ENCODE assay signal across 35 mouse cellular contexts in genomic region chr14:54746038-54746437, GRCm38 (mm10). TPM values are rescaled to one million over a fixed set of nuclear protein-coding genes. Genes with fewer than 3 reads are reported as not detected.
DNase-seq lines count a peak whose midpoint lies in the region; ATAC-seq and TF ChIP-seq lines count a peak whose summit lies in the region.
"Had no signal": no experiment of that assay in that cellular context is flagged by ENCODE, and none has a peak within 500 bp of the region (broad histone marks: within the 10 kb centered on the region; RNA-seq: fewer than 3 reads in every experiment).

No protein-coding gene starts in this region.

- H3K9me3 ChIP-seq in intestine, embryonic 14.5 days (ENCODE audit: control insufficient read depth, low read length) = no peaks in the 10 kb centered on the region
- H3K9me3 ChIP-seq in intestine, postnatal 0 days (ENCODE audit: control insufficient read depth) = no peaks in the 10 kb centered on the region
- H3K9me3 ChIP-seq in MEL (replicated peaks; ENCODE audit: insufficient read depth, low read length) = no peaks in the 10 kb centered on the region
- H3K9me3 ChIP-seq in intestine, embryonic 15.5 days = no peaks in the 10 kb centered on the region
- H3K9me3 ChIP-seq in heart, embryonic 10.5 days = no peaks in the 10 kb centered on the region
- H3K9me3 ChIP-seq: heart, embryonic 15.5 days; limb, embryonic 13.5 days; liver, embryonic 15.5 days; lung, embryonic 15.5 days; megakaryocyte, embryonic 14.5 days; midbrain, embryonic 13.5 days; neural tube, embryonic 15.5 days had no signal

- peak; percentile 47; the same call in 1 of the 2 replicates for ATAC-seq in intestine, embryonic 14.5 days (replicated peaks; ENCODE audit: low FRiP score, low TSS enrichment, low read depth)
- ATAC-seq in intestine, postnatal 0 days = no peak
- ATAC-seq in intestine, embryonic 15.5 days = peak; percentile 59
- ATAC-seq: activated CD4-positive, CD25-positive, alpha-beta regulatory T cell, adult 4 months; forebrain, embryonic 14.5 days; midbrain, embryonic 13.5 days had no signal

- TF ChIP-seq POLR2A in MEL (IDR thresholded peaks at IDR 0.05; ENCODE audit: control insufficient read depth in 1 of 2, insufficient read depth in 1 of 2, low read depth in 1 of 2, low read length in 2 of 2, poor library complexity in 1 of 2) = no peak
- TF ChIP-seq POLR2A in small intestine, adult 2 months (IDR thresholded peaks at IDR 0.05; ENCODE audit: low read depth, low read length) = no peak

- intact Hi-C loops in heart, postnatal 36 days (cut with DNase I) = no loop called here

- no peak for TF ChIP-seq CTCF in intestine, postnatal 0 days (IDR thresholded peaks at IDR 0.05; ENCODE audit: low read depth)
- no peak for TF ChIP-seq CTCF in MEL (IDR thresholded peaks at IDR 0.05 in 2 of 3, conservative IDR thresholded peaks at IDR 0.05 in 1 of 3; ENCODE audit: control insufficient read depth in 1 of 3, insufficient read depth in 1 of 3, low read depth in 2 of 3, low read length in 3 of 3, poor library complexity in 1 of 3, severe bottlenecking in 1 of 3)
- no peak for TF ChIP-seq CTCF in small intestine, adult 2 months (IDR thresholded peaks at IDR 0.05; ENCODE audit: extremely low read depth, insufficient read length, insufficient replicate concordance, low read depth, low read length)

- peak; percentile 23 to 58; a peak in 2 of 4 replicates for TF ChIP-seq EP300 in MEL (IDR thresholded peaks at IDR 0.05; ENCODE audit: low read depth in 1 of 2, low read length in 2 of 2)

- H3K36me3 ChIP-seq in intestine, embryonic 14.5 days (ENCODE audit: control insufficient read depth, insufficient read depth, low read length) = no peaks in the 10 kb centered on the region
- peaks cover 8% of the 10 kb centered on the region; the same call in 1 of the 2 replicates for H3K36me3 ChIP-seq in intestine, postnatal 0 days (ENCODE audit: control insufficient read depth, insufficient read depth)
- H3K36me3 ChIP-seq in MEL (ENCODE audit: control insufficient read depth in 1 of 2, insufficient read depth in 2 of 2, low read length in 2 of 2) = peaks cover 0 to 21% of the 10 kb centered on the region in 2 experiments; a peak in 2 of 4 replicates
- H3K36me3 ChIP-seq in intestine, embryonic 15.5 days = no peaks in the 10 kb centered on the region
- H3K36me3 ChIP-seq in small intestine, adult 2 months (ENCODE audit: control insufficient read depth, insufficient read depth, low read length) = peaks cover 15% of the 10 kb centered on the region; the same call in 1 of the 2 replicates
- H3K36me3 ChIP-seq in heart, embryonic 10.5 days = no peaks in the 10 kb centered on the region
- H3K36me3 ChIP-seq: heart, embryonic 15.5 days; limb, embryonic 13.5 days; liver, embryonic 15.5 days; lung, embryonic 15.5 days; midbrain, embryonic 13.5 days; neural tube, embryonic 15.5 days had no signal

- H3K9ac ChIP-seq in intestine, embryonic 14.5 days (ENCODE audit: low read length) = no peak overlapping the region
- no peak overlapping the region for H3K9ac ChIP-seq in intestine, postnatal 0 days (ENCODE audit: low read depth, low read length)
- no peak overlapping the region for H3K9ac ChIP-seq in MEL (ENCODE audit: control insufficient read depth, low read depth, low read length, poor library complexity, severe bottlenecking)
- no peak overlapping the region for H3K9ac ChIP-seq in intestine, embryonic 15.5 days
- H3K9ac ChIP-seq: heart, embryonic 15.5 days; hindbrain, embryonic 14.5 days; limb, embryonic 13.5 days; liver, embryonic 15.5 days; lung, embryonic 15.5 days; midbrain, embryonic 13.5 days; neural tube, embryonic 15.5 days had no signal

- no peaks in the 10 kb centered on the region for H3K79me2 ChIP-seq in MEL (ENCODE audit: control insufficient read depth, insufficient read depth, low read length, poor library complexity)

- H3K4me3 ChIP-seq in intestine, embryonic 14.5 days (ENCODE audit: low read depth, low read length) = no peak overlapping the region
- no peak overlapping the region for H3K4me3 ChIP-seq in intestine, postnatal 0 days (ENCODE audit: low read depth, low read length)
- H3K4me3 ChIP-seq in MEL (ENCODE audit: control insufficient read depth in 1 of 2, insufficient read depth in 1 of 2, low read depth in 2 of 2, low read length in 2 of 2) = no peak overlapping the region
- no peak overlapping the region for H3K4me3 ChIP-seq in intestine, embryonic 15.5 days (replicated peaks)
- no peak overlapping the region for H3K4me3 ChIP-seq in small intestine, adult 2 months (ENCODE audit: low read depth, low read length)
- no peak overlapping the region for H3K4me3 ChIP-seq in heart, embryonic 10.5 days
- H3K4me3 ChIP-seq: heart, embryonic 15.5 days; limb, embryonic 13.5 days; liver, embryonic 15.5 days; lung, embryonic 15.5 days; megakaryocyte, embryonic 14.5 days; midbrain, embryonic 13.5 days; neural tube, embryonic 15.5 days had no signal

- H3K27me3 ChIP-seq in intestine, embryonic 14.5 days (replicated peaks; ENCODE audit: control insufficient read depth, insufficient read depth, low read length) = no peaks in the 10 kb centered on the region
- no peaks in the 10 kb centered on the region for H3K27me3 ChIP-seq in intestine, postnatal 0 days (replicated peaks; ENCODE audit: control insufficient read depth, insufficient read depth, low read length)
- H3K27me3 ChIP-seq in MEL (ENCODE audit: control insufficient read depth in 1 of 2, insufficient read depth in 2 of 2, low read length in 2 of 2) = no peaks in the 10 kb centered on the region
- H3K27me3 ChIP-seq in intestine, embryonic 15.5 days (replicated peaks) = no peaks in the 10 kb centered on the region
- no peaks in the 10 kb centered on the region for H3K27me3 ChIP-seq in small intestine, adult 2 months (ENCODE audit: control insufficient read depth, insufficient read depth, low read length)
- no peaks in the 10 kb centered on the region for H3K27me3 ChIP-seq in heart, embryonic 10.5 days (ENCODE audit: insufficient read depth, poor library complexity, severe bottlenecking)
- H3K27me3 ChIP-seq: heart, embryonic 15.5 days; limb, embryonic 13.5 days; liver, embryonic 15.5 days; lung, embryonic 15.5 days; midbrain, embryonic 13.5 days; neural tube, embryonic 15.5 days had no signal

- no peak overlapping the region for H3K4me2 ChIP-seq in intestine, embryonic 14.5 days (ENCODE audit: low read length)
- no peak overlapping the region for H3K4me2 ChIP-seq in intestine, postnatal 0 days (replicated peaks; ENCODE audit: low read depth)
- no peak overlapping the region for H3K4me2 ChIP-seq in intestine, embryonic 15.5 days (replicated peaks)
- H3K4me2 ChIP-seq: heart, embryonic 15.5 days; hindbrain, embryonic 14.5 days; limb, embryonic 13.5 days; liver, embryonic 15.5 days; lung, embryonic 15.5 days; midbrain, embryonic 13.5 days; neural tube, embryonic 15.5 days had no signal

- no peak for DNase-seq in intestine, embryonic 14.5 days (ENCODE audit: low spot score)
- DNase-seq in MEL (ENCODE audit: low read depth, low spot score) = peak; percentile 81
- DNase-seq in heart, postnatal 36 days = no peak
- no peak for DNase-seq in heart, embryonic 10.5 days (ENCODE audit: low spot score)
- DNase-seq: adrenal gland, adult 8-10 months; cerebellum, adult 11 months; cerebellum, adult 9-10 months; cerebellum, postnatal 36 days; heart, postnatal 4 days; kidney, adult 8-10 months; kidney, postnatal 4 days; lung, postnatal 36 days; retina, postnatal 1 day; right cerebral cortex, postnatal 14 days; thymus, adult 2 months; thymus, postnatal 4 days had no signal

- no peaks in the 10 kb centered on the region for H3K4me1 ChIP-seq in intestine, embryonic 14.5 days (replicated peaks; ENCODE audit: control insufficient read depth, insufficient read depth, low read length)
- H3K4me1 ChIP-seq in intestine, postnatal 0 days (replicated peaks; ENCODE audit: control insufficient read depth, insufficient read depth, low read length) = peaks cover 11% of the 10 kb centered on the region
- H3K4me1 ChIP-seq in MEL (ENCODE audit: control insufficient read depth in 1 of 2, insufficient read depth in 2 of 2, low read length in 2 of 2) = peaks cover 9 to 37% of the 10 kb centered on the region in 2 experiments
- H3K4me1 ChIP-seq in intestine, embryonic 15.5 days (replicated peaks) = peaks cover 7% of the 10 kb centered on the region; the same call in 1 of the 2 replicates
- peaks cover 34% of the 10 kb centered on the region for H3K4me1 ChIP-seq in small intestine, adult 2 months (ENCODE audit: control insufficient read depth, insufficient read depth, insufficient read length, low read length)
- H3K4me1 ChIP-seq in heart, embryonic 10.5 days = peaks cover 24% of the 10 kb centered on the region
- H3K4me1 ChIP-seq: lung, embryonic 15.5 days; midbrain, embryonic 13.5 days; neural tube, embryonic 15.5 days had no signal

- 82% methylated on average over 9 of the region's 9 CpGs for WGBS in intestine, embryonic 14.5 days
- 46% methylated on average over 9 of the region's 9 CpGs for WGBS in intestine, postnatal 0 days
- WGBS in intestine, embryonic 15.5 days = 69% methylated on average over 9 of the region's 9 CpGs
- 27% methylated on average over 9 of the region's 9 CpGs for WGBS in small intestine, adult 2 months
- 56% methylated on average over 9 of the region's 9 CpGs for whole genome bisulfite sequencing in heart, embryonic 10.5 days

- no peak overlapping the region for H3K27ac ChIP-seq in intestine, embryonic 14.5 days (ENCODE audit: low read depth)
- no peak overlapping the region for H3K27ac ChIP-seq in intestine, postnatal 0 days (ENCODE audit: low read depth, low read length)
- no peak overlapping the region for H3K27ac ChIP-seq in MEL (ENCODE audit: control insufficient read depth, low read depth, low read length)
- H3K27ac ChIP-seq in intestine, embryonic 15.5 days = no peak overlapping the region
- H3K27ac ChIP-seq in small intestine, adult 2 months (ENCODE audit: insufficient read depth, low read depth, low read length) = 0 out of 2 replicates have a peak overlapping the region, but pooled peaks have one; percentile 16
- H3K27ac ChIP-seq in heart, embryonic 10.5 days = no peak overlapping the region
- H3K27ac ChIP-seq: heart, embryonic 15.5 days; hindbrain, embryonic 14.5 days; kidney, postnatal 0 days; limb, embryonic 13.5 days; liver, embryonic 15.5 days; lung, embryonic 15.5 days; midbrain, embryonic 13.5 days; neural tube, embryonic 15.5 days had no signal

- no peak for TF ChIP-seq RAD21 in MEL (IDR thresholded peaks at IDR 0.05; ENCODE audit: low read depth, low read length)

RNA-seq across cellular contexts. Expression of gene Cebpe, which starts 34.1 kb away (rescaled TPM):
- 0.28 TPM in 1 of 2 replicates, not detected in the other for polyA plus RNA-seq in intestine, embryonic 14.5 days (2014; fragmentation: Nextera tagmentation; extraction: Ambion mirVana)
- polyA plus RNA-seq in intestine, postnatal 0 days (2015; fragmentation: Nextera tagmentation; extraction: Ambion mirVana) = not detected in 2 replicates
- not detected in 2 replicates for total RNA-seq in MEL (2012; rRNA removed)
- polyA plus RNA-seq in MEL (2012; ENCODE audit: insufficient read depth in 1 of 2, insufficient read length in 2 of 2, low read depth in 1 of 2, low replicate concordance in 2 of 2, missing spikeins in 1 of 2) = under 1 TPM in 1 of 2 experiments, not detected in 1; 0.32 TPM
- polyA plus RNA-seq in intestine, embryonic 15.5 days (2015; fragmentation: Nextera tagmentation; extraction: Ambion mirVana) = 0.19 and 0.21 TPM in 2 replicates
- polyA plus RNA-seq in small intestine, adult 2 months (2012; rRNA removed) = 4.2 and 4.4 TPM in 2 replicates
- not detected for total RNA-seq in heart, postnatal 36 days (2021)
- not detected in 2 replicates for polyA plus RNA-seq in heart, embryonic 10.5 days (2016; fragmentation: Nextera tagmentation; extraction: Ambion mirVana)
- total RNA-seq: adrenal gland, adult 8-10 months; gastrocnemius, adult 8-10 months; heart, postnatal 4 days; layer of hippocampus, adult 8-10 months; layer of hippocampus, postnatal 25 days; left cerebral cortex, adult 8-10 months; left cerebral cortex, postnatal 36 days had no signal
- polyA plus RNA-seq: activated CD4-positive, CD25-positive, alpha-beta regulatory T cell, adult 4 months; forebrain, embryonic 14.5 days; hindbrain, embryonic 14.5 days; kidney, postnatal 0 days; limb, embryonic 13.5 days; lung, embryonic 15.5 days; midbrain, embryonic 13.5 days had no signal

RNA-seq across cellular contexts. Expression of gene Slc7a8, which starts 35.7 kb away (rescaled TPM):
- polyA plus RNA-seq in intestine, embryonic 14.5 days (2014; fragmentation: Nextera tagmentation; extraction: Ambion mirVana) = 24.0 and 26.7 TPM in 2 replicates
- 34.2 and 36.9 TPM in 2 replicates for polyA plus RNA-seq in intestine, postnatal 0 days (2015; fragmentation: Nextera tagmentation; extraction: Ambion mirVana)
- total RNA-seq in MEL (2012; rRNA removed) = 0.07 and 0.08 TPM in 2 replicates
- polyA plus RNA-seq in MEL (2012; ENCODE audit: insufficient read depth in 1 of 2, insufficient read length in 2 of 2, low read depth in 1 of 2, low replicate concordance in 2 of 2, missing spikeins in 1 of 2) = under 1 TPM in 1 of 2 experiments, not detected in 1; 0.29 TPM
- polyA plus RNA-seq in intestine, embryonic 15.5 days (2015; fragmentation: Nextera tagmentation; extraction: Ambion mirVana) = 30.9 and 33.0 TPM in 2 replicates
- 39.5 and 174 TPM in 2 replicates for polyA plus RNA-seq in small intestine, adult 2 months (2012; rRNA removed)
- total RNA-seq in heart, postnatal 36 days (2021) = 1 to 10 TPM; 2.6 to 3.1 TPM
- polyA plus RNA-seq in heart, embryonic 10.5 days (2016; fragmentation: Nextera tagmentation; extraction: Ambion mirVana) = 2.4 and 2.7 TPM in 2 replicates
- polyA plus RNA-seq: activated CD4-positive, CD25-positive, alpha-beta regulatory T cell, adult 4 months had no signal

RNA-seq across cellular contexts. Expression of gene Gm29776, which starts 47.4 kb away (rescaled TPM):
- 0.09 and 0.12 TPM in 2 replicates for polyA plus RNA-seq in intestine, embryonic 14.5 days (2014; fragmentation: Nextera tagmentation; extraction: Ambion mirVana)
- polyA plus RNA-seq in intestine, postnatal 0 days (2015; fragmentation: Nextera tagmentation; extraction: Ambion mirVana) = 0.09 TPM in 1 of 2 replicates, not detected in the other
- total RNA-seq in MEL (2012; rRNA removed) = not detected in 2 replicates
- polyA plus RNA-seq in MEL (2012; ENCODE audit: insufficient read depth in 1 of 2, insufficient read length in 2 of 2, low read depth in 1 of 2, low replicate concordance in 2 of 2, missing spikeins in 1 of 2) = not detected
- 0.11 and 0.15 TPM in 2 replicates for polyA plus RNA-seq in intestine, embryonic 15.5 days (2015; fragmentation: Nextera tagmentation; extraction: Ambion mirVana)
- polyA plus RNA-seq in small intestine, adult 2 months (2012; rRNA removed) = not detected in 2 replicates
- total RNA-seq in heart, postnatal 36 days (2021) = not detected
- 0.10 and 0.38 TPM in 2 replicates for polyA plus RNA-seq in heart, embryonic 10.5 days (2016; fragmentation: Nextera tagmentation; extraction: Ambion mirVana)
- total RNA-seq: gastrocnemius, adult 8-10 months; layer of hippocampus, postnatal 25 days; left cerebral cortex, adult 8-10 months; left cerebral cortex, postnatal 36 days had no signal
- polyA plus RNA-seq: activated CD4-positive, CD25-positive, alpha-beta regulatory T cell, adult 4 months had no signal

RNA-seq across cellular contexts. Expression of gene Acin1, which starts 59.3 kb away (rescaled TPM):
- polyA plus RNA-seq in intestine, embryonic 14.5 days (2014; fragmentation: Nextera tagmentation; extraction: Ambion mirVana) = 112 TPM in 2 replicates
- 49.9 and 57.4 TPM in 2 replicates for polyA plus RNA-seq in intestine, postnatal 0 days (2015; fragmentation: Nextera tagmentation; extraction: Ambion mirVana)
- total RNA-seq in MEL (2012; rRNA removed) = 110 and 115 TPM in 2 replicates
- polyA plus RNA-seq in MEL (2012; ENCODE audit: insufficient read depth in 1 of 2, insufficient read length in 2 of 2, low read depth in 1 of 2, low replicate concordance in 2 of 2, missing spikeins in 1 of 2) = 100 to 1,000 TPM; 103 to 248 TPM
- 105 and 107 TPM in 2 replicates for polyA plus RNA-seq in intestine, embryonic 15.5 days (2015; fragmentation: Nextera tagmentation; extraction: Ambion mirVana)
- polyA plus RNA-seq in small intestine, adult 2 months (2012; rRNA removed) = 32.5 and 76.4 TPM in 2 replicates
- 10 to 100 TPM; 72.2 to 80.2 TPM for total RNA-seq in heart, postnatal 36 days (2021)
- 80.3 and 110 TPM in 2 replicates for polyA plus RNA-seq in heart, embryonic 10.5 days (2016; fragmentation: Nextera tagmentation; extraction: Ambion mirVana)
